Mouse (Mus musculus): ENCODE measurements at regions not wholly inside any gene's neighbourhood (a gene's known extent, or its start where the extent isn't known, plus 50 kb on each side); places are given as distances from the start of the nearest gene placed in this dataset.

DNA sequence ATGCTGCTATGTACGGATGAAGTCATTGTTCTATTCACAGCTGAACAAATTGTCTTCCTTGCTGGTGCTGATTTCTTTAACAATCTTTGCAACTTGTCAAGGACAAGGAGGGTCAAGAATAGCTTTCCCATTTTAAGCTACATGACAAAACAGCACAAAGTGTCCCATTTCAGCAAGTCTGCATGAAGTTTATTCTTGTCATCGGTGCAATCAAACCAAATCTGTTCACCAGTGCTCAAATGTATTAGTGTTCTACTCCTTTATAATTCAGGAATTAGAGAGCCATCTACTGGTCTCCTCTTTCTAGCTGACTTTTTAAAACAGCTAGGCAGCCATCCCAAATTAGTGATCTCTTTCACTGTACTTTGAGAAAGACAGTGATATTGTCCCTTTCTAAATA, 1040.8 kb downstream of the Galc start:
- no peak overlapping the region for H3K9ac ChIP-seq
- no peaks in the 10 kb centered on the region for H3K27me3 ChIP-seq
- H3K4me3 ChIP-seq, result no peak overlapping the region
- H3K27ac ChIP-seq, result no peak overlapping the region
- 63% methylated on average over 2 of the region's 2 CpGs for WGBS
- H3K4me2 ChIP-seq, result no peak overlapping the region
- no peak for ATAC-seq (replicated peaks; ENCODE audit: insufficient number of reproducible peaks, insufficient read depth, low FRiP score, low read depth)
- H3K4me1 ChIP-seq (replicated peaks), result no peaks in the 10 kb centered on the region
- H3K9me3 ChIP-seq (replicated peaks), result no peaks in the 10 kb centered on the region
- no peaks in the 10 kb centered on the region for H3K36me3 ChIP-seq

DNA sequence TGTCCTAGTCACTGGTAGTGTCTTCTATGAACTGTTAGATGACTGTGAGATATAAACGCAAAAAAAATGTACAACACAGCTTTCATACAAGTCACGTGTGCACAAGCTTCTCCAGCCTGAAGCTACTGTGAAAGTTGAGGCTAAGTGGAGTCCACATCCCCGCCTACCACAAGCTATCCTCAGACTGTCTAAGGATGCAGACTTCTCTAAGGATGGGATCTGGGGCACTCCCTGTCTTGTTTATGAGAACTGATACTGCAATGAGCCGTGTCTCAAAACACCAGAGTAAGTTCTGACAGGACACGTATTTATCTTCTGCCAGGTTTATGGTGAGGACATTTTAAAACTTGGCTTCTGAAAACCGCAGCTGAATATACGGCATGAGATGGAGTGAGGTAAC, 1041.7 kb downstream of the Galc start:
- H3K9me3 ChIP-seq (replicated peaks), result no peaks in the 10 kb centered on the region
- H3K27me3 ChIP-seq, result no peaks in the 10 kb centered on the region
- no peak overlapping the region for H3K9ac ChIP-seq
- ATAC-seq (replicated peaks; ENCODE audit: insufficient number of reproducible peaks, insufficient read depth, low FRiP score, low read depth), result no peak
- H3K27ac ChIP-seq, result no peak overlapping the region
- no peaks in the 10 kb centered on the region for H3K4me1 ChIP-seq (replicated peaks)
- 65% methylated on average over 7 of the region's 7 CpGs for WGBS
- no peak overlapping the region for H3K4me2 ChIP-seq
- no peak overlapping the region for H3K4me3 ChIP-seq
- no peaks in the 10 kb centered on the region for H3K36me3 ChIP-seq

DNA sequence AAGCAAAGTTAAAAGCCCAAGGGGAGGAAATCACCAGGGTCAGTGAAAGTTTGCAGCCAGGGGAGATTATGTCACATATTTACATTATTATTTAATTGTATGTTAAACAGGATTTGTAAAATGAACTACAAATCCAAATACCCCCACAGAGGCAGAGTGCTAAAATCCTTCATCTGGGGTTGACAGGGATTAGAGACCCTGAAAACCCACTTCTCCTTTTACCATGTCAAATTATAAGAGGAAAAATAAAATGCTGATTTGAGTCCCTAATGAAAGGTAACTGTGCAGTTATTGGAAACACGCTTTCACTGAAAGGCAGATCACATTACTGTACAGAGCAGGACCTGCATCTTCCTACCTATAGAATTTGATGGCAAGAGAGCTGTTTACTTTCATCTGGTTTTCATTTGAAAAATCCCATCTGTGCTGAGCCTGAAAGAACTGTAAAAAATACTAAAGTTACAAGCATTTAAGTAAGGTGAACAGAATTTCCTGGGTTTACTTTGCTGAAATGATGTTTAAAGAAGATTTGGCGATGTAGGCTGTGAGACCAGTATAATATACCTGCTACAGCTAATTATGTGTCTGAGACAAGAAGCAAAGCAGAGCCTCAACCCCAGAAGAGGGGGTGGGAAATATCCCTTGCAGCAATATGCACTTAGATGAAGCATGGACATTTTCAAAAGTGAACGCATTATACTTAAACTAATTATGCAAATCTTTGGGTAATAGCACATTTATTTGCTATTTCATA, 1055.4 kb downstream of the Galc start:
- Histone ChIP-seq H3K4me2 (no peak overlapping the region), H3K27me3 (no peaks in the 10 kb centered on the region), H3K4me1 (replicated peaks) (no peaks in the 10 kb centered on the region), H3K9me3 (replicated peaks) (no peaks in the 10 kb centered on the region), H3K4me3 (no peak overlapping the region), H3K27ac (no peak overlapping the region), H3K9ac (no peak overlapping the region), H3K36me3 (no peaks in the 10 kb centered on the region)
- WGBS, result 58% methylated on average over 3 of the region's 3 CpGs
- ATAC-seq (replicated peaks; ENCODE audit: insufficient number of reproducible peaks, insufficient read depth, low FRiP score, low read depth), result no peak

DNA sequence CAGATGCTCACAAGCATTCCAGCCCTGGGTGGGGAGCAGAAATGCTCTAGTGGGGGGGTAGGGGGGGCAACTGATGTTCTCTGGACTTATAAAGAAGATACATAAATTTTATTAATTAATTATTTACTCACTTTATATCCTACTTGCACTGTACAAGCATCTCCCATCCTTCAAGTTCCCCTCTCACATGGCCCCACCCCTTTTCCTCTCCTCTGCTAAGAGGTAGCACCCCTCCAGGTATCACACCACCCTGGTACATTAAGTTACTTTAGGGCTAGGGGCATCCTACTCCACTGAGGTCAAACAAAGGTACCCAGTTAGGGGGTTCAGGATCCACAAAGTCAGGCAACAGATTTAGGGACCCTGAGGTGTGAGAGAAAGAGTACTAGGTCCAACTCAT, 1097.4 kb downstream of the Galc start:
- Histone ChIP-seq H3K27me3 (no peaks in the 10 kb centered on the region), H3K36me3 (no peaks in the 10 kb centered on the region), H3K9ac (no peak overlapping the region), H3K4me1 (replicated peaks) (no peaks in the 10 kb centered on the region), H3K27ac (no peak overlapping the region), H3K9me3 (replicated peaks) (no peaks in the 10 kb centered on the region), H3K4me2 (no peak overlapping the region), H3K4me3 (no peak overlapping the region)
- ATAC-seq (replicated peaks; ENCODE audit: insufficient number of reproducible peaks, insufficient read depth, low FRiP score, low read depth), result no peak

DNA sequence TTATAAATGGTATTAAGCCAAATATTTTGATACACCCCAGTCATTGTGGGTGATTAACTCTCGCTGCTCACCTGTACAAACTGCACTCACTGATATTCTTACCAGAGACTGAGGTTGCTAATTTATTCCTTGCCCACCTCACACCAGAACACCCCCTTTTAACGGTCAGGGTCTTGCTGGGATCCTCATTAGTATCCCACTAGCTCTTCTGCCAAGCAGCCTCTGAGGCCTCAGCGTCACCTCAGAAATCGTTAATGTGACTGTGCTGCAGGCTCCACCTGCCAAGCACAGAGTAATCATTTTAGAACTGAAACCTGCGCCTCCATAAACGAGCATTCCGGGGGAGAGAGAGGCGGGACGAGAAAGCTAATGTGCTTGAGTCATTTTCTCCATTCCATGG, 1097.8 kb downstream of the Galc start:
- Histone ChIP-seq H3K9me3 (replicated peaks) (no peaks in the 10 kb centered on the region), H3K9ac (no peak overlapping the region), H3K36me3 (no peaks in the 10 kb centered on the region), H3K4me1 (replicated peaks) (no peaks in the 10 kb centered on the region), H3K4me2 (no peak overlapping the region), H3K4me3 (no peak overlapping the region), H3K27me3 (no peaks in the 10 kb centered on the region), H3K27ac (no peak overlapping the region)
- ATAC-seq (replicated peaks; ENCODE audit: insufficient number of reproducible peaks, insufficient read depth, low FRiP score, low read depth), result no peak
- WGBS, result 76% methylated on average over 9 of the region's 9 CpGs

DNA sequence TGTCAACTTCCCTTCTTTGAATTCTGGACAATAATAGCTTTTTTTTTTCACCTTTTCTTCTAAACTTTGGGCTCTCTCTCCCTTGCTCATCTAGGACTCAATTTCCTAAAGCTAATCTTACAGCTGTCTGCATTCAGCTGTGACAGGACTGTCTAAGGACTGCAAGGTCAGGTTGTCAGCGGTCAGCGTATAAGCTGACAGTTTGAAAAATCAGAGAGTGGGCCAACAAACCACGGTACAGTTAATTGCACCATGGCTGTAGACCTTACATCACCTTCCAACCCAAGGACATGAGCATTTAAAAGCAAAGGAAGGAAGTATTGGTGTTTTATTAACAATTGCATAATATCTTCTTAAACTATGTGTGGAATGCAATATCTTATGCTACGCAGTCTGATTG, 1100.9 kb downstream of the Galc start:
- Histone ChIP-seq H3K9me3 (replicated peaks) (no peaks in the 10 kb centered on the region), H3K27ac (no peak overlapping the region), H3K9ac (no peak overlapping the region), H3K36me3 (no peaks in the 10 kb centered on the region), H3K4me2 (no peak overlapping the region), H3K27me3 (no peaks in the 10 kb centered on the region), H3K4me3 (no peak overlapping the region), H3K4me1 (replicated peaks) (no peaks in the 10 kb centered on the region)
- no peak for ATAC-seq (replicated peaks; ENCODE audit: insufficient number of reproducible peaks, insufficient read depth, low FRiP score, low read depth)
- 41% methylated on average over 4 of the region's 4 CpGs for WGBS

DNA sequence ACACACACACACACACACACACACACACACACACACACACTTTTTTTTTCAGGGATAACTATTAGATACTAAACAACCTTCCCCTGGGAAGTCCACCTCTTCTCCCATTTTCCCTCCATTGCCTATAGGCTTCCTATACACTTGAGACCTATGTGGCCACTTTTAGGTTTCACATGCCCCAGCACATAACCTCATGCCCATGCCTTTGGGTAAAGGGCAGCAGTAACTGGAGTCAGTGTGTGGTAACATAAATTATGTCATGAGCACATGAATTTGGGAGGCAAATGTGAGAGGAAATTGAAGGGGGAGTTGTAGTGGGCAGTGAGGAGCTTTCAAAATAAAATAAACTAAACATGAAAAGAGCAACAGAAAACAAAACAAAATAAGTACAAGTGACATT, 1101.5 kb downstream of the Galc start:
- ATAC-seq (replicated peaks; ENCODE audit: insufficient number of reproducible peaks, insufficient read depth, low FRiP score, low read depth), result no peak

DNA sequence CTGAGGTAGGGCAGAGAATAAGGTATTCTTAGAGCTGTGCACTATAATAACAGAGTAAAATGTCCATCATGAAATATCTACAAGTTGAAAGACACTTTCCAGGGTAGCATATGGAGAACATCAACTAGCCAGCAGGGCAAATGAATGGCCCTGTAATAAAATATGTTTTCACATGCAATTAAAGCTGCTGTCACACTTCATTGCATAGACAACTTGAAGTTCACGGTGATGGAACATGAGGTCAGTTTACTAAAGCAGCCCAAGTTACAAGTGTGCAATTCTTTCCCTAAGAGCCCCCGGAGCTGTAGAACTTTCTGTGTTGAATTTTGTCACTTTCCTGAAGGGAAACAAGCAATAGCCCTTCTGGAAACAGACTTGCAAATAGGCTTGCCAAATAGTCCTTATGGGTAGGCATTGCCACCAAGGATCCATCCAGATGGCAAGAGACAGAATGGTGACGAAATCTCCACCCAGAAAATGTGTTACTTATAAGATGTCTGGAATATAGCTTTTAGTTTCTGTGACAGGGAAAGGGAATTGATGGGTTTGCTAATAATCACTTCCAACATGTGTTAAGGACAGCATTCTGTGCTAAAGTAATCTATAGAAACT, 1102.7 kb downstream of the Galc start:
- no peaks in the 10 kb centered on the region for H3K9me3 ChIP-seq (replicated peaks)
- no peaks in the 10 kb centered on the region for H3K4me1 ChIP-seq (replicated peaks)
- WGBS, result 67% methylated on average over 3 of the region's 3 CpGs

More for the DNA sequence above, 1101.5 kb downstream of the Galc start:
- Histone ChIP-seq H3K4me2 (no peak overlapping the region), H3K4me3 (no peak overlapping the region), H3K9ac (no peak overlapping the region), H3K36me3 (no peaks in the 10 kb centered on the region), H3K27ac (no peak overlapping the region), H3K4me1 (replicated peaks) (no peaks in the 10 kb centered on the region), H3K27me3 (no peaks in the 10 kb centered on the region), H3K9me3 (replicated peaks) (no peaks in the 10 kb centered on the region)

DNA sequence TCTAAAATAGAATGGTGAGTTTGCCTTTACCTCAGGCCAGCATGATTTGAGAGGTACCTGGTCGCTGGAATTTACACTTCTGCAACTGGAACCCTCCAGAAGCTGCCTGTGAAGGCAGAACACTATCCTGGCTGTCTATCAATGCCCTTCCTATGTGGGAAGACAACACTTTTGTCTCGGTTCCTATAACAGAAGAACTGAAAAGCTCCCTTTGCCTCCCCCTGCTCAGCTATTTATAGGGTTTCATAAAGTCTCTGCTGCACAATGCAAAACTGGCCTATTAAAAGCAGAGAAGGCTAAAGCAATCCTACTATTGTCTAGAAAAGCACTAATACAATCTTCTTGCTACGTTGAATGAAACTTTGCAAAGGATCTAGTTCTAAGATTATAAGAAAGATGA, 1116.5 kb downstream of the Galc start:
- Histone ChIP-seq H3K9me3 (replicated peaks) (no peaks in the 10 kb centered on the region), H3K4me2 (no peak overlapping the region), H3K27ac (no peak overlapping the region), H3K27me3 (no peaks in the 10 kb centered on the region), H3K36me3 (no peaks in the 10 kb centered on the region), H3K4me3 (no peak overlapping the region), H3K9ac (no peak overlapping the region), H3K4me1 (replicated peaks) (no peaks in the 10 kb centered on the region)
- ATAC-seq (replicated peaks; ENCODE audit: insufficient number of reproducible peaks, insufficient read depth, low FRiP score, low read depth), result no peak
- 50% methylated on average over 3 of the region's 3 CpGs for WGBS

More for the DNA sequence above, 1102.7 kb downstream of the Galc start:
- Histone ChIP-seq H3K27me3 (no peaks in the 10 kb centered on the region), H3K4me3 (no peak overlapping the region), H3K4me2 (no peak overlapping the region), H3K27ac (no peak overlapping the region), H3K36me3 (no peaks in the 10 kb centered on the region), H3K9ac (no peak overlapping the region)
- ATAC-seq (replicated peaks; ENCODE audit: insufficient number of reproducible peaks, insufficient read depth, low FRiP score, low read depth), result no peak

DNA sequence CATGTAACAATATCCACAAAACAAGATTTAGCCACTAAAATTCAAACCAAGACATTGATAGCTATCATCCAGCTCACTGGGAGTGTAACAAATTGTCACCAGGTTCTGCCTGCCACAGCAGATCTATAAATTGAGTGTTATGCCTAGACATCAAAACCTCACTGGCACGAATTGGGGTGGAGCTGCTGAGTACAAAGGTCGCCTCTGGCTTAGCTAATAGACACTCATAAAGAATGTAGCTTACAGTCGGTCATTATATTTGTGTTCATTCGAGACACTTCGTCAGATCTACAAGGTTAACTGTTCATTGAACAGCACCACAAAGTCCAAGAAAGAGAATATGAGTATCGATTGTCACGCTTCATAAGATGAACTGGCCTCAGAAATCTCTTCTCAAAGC, 1121.3 kb downstream of the Galc start:
- Histone ChIP-seq H3K27ac (no peak overlapping the region), H3K9me3 (replicated peaks) (no peaks in the 10 kb centered on the region), H3K27me3 (no peaks in the 10 kb centered on the region), H3K4me3 (no peak overlapping the region), H3K9ac (no peak overlapping the region), H3K36me3 (no peaks in the 10 kb centered on the region), H3K4me2 (no peak overlapping the region), H3K4me1 (replicated peaks) (no peaks in the 10 kb centered on the region)
- no peak for ATAC-seq (replicated peaks; ENCODE audit: insufficient number of reproducible peaks, insufficient read depth, low FRiP score, low read depth)
- WGBS, result 72% methylated on average over 7 of the region's 7 CpGs

DNA sequence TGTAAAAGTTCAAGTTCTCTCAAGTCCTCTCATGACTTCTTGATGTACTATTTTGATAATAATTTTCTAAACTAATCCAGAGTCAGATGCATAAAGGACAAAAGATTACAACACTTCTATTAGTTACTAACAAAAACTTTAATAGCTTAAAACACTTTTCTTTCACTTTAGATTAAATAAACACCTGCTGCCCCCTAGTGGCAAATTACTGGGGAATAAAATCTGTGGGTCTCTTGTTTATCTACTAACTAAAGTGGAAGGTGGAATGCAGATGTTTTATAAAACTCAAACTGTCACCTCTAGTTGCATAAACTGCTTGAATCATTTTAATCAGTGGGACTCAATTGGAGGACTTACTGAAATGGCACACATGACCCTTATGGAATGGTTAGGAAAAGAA, 1129.0 kb downstream of the Galc start:
- H3K4me3 ChIP-seq, result no peak overlapping the region
- ATAC-seq (replicated peaks; ENCODE audit: insufficient number of reproducible peaks, insufficient read depth, low FRiP score, low read depth), result no peak
- H3K9ac ChIP-seq, result no peak overlapping the region
- H3K27me3 ChIP-seq, result no peaks in the 10 kb centered on the region
- H3K36me3 ChIP-seq, result no peaks in the 10 kb centered on the region
- H3K4me1 ChIP-seq (replicated peaks), result no peaks in the 10 kb centered on the region
- H3K9me3 ChIP-seq (replicated peaks), result no peaks in the 10 kb centered on the region
- no peak overlapping the region for H3K4me2 ChIP-seq
- H3K27ac ChIP-seq, result no peak overlapping the region

DNA sequence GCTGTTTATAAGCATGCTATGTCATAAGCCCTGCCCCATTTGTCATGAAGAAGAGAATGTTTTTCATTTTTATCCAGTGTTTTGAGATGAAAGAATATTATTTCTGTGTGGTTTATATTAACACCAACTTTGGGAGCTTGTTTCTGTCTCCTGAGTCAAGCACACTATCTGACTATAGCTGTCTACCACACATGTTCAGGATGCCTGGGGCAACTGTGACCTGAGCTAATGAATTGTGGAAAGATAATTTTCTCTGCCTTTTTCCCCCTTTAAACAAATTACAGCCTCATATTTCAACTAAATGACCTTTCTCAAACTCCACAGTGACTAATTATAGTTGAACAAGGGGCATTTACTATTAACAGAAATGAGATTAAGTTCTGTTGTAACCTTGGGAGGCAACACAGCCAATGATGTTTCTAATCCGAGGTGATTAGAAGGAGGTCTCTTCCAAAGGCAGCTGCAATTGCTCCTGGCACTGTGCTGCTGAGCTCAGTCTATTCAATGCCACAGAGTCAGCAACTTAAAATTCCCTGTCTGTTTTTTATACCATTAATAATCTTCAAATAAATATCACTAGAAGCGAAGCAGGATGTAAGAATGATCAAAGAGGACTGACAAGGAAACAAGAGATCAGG, 1168.6 kb downstream of the Galc start:
- Histone ChIP-seq H3K9ac (no peak overlapping the region), H3K4me2 (no peak overlapping the region)
- whole genome bisulfite sequencing, result 43% methylated on average over 2 of the region's 2 CpGs

More for the DNA sequence above, 1168.6 kb downstream of the Galc start:
- Histone ChIP-seq H3K27me3 (no peaks in the 10 kb centered on the region), H3K36me3 (no peaks in the 10 kb centered on the region), H3K4me3 (no peak overlapping the region), H3K4me1 (replicated peaks) (no peaks in the 10 kb centered on the region), H3K27ac (no peak overlapping the region), H3K9me3 (replicated peaks) (no peaks in the 10 kb centered on the region)
- ATAC-seq (replicated peaks; ENCODE audit: insufficient number of reproducible peaks, insufficient read depth, low FRiP score, low read depth), result no peak

Data from heart, embryonic 15.5 days (tissue).